Mouse (Mus musculus) olfactory bulb, adult 2 months (tissue): Measurements from ENCODE around the gene Efcab11.

Source experiments
- CTCF ChIP-seq: fragments of 200-500 bp; IDR thresholded peaks from 2 replicates; pipeline ENCODE4 v1.5.1; 2012; ENCODE audit warnings: low read depth, mild to moderate bottlenecking, low read length, moderate library complexity; ENCODE audit not compliant: insufficient read depth
- POLR2A ChIP-seq: fragments of 200-500 bp; IDR thresholded peaks from 2 replicates; pipeline ENCODE4 v1.6.1; 2012; ENCODE audit warnings: mild to moderate bottlenecking, low read depth, low read length, moderate library complexity; ENCODE audit not compliant: insufficient read depth

GRCm38 (mm10) chr12:99780396-99780795 lies 103.8 kb downstream of the Efcab11 start:
- TF ChIP-seq POLR2A (no peak), CTCF (no peak)
